Mouse (Mus musculus): ENCODE measurements around the gene Hsd17b12.

Hsd17b12 gene

GRCm38 (mm10) chr2:94001918-94002317 is 155.8 kb downstream of the Hsd17b12 start:
- no peak for DNase-seq (ENCODE audit: low read depth, low spot score)
- Histone ChIP-seq H3K27me3 (ENCODE audit: control insufficient read depth, insufficient read depth, low read length, poor library complexity, severe bottlenecking) (no peaks in the 10 kb centered on the region), H3K36me3 (ENCODE audit: control insufficient read depth, insufficient read depth, low read length, poor library complexity, severe bottlenecking) (peaks cover 19% of the 10 kb centered on the region)

- no peak for DNase-seq (ENCODE audit: low read depth, low spot score)
- no peaks in the 10 kb centered on the region for H3K27me3 ChIP-seq (ENCODE audit: control insufficient read depth, insufficient read depth, low read length, poor library complexity, severe bottlenecking)
- peaks cover 15% of the 10 kb centered on the region for H3K36me3 ChIP-seq (ENCODE audit: control insufficient read depth, insufficient read depth, low read length, poor library complexity, severe bottlenecking)
These were observed 156.4 kb downstream of the Hsd17b12 start for GRCm38 (mm10) chr2:94001411-94001810.

- Histone ChIP-seq H3K27me3 (ENCODE audit: control insufficient read depth, insufficient read depth, low read length, poor library complexity, severe bottlenecking) (no peaks in the 10 kb centered on the region), H3K36me3 (ENCODE audit: control insufficient read depth, insufficient read depth, low read length, poor library complexity, severe bottlenecking) (peaks cover 15% of the 10 kb centered on the region; the same call in 1 of the 2 replicates)
- no peak for DNase-seq (ENCODE audit: low read depth, low spot score)
These were observed 161.5 kb downstream of the Hsd17b12 start, which contains the start of gene Gm27027 for GRCm38 (mm10) chr2:93996254-93996653. TSS of gene Gm27027 (minus strand) at chr2:93996354.

- DNase-seq (ENCODE audit: low read depth, low spot score): no peak
- H3K36me3 ChIP-seq (ENCODE audit: control insufficient read depth, insufficient read depth, low read length, poor library complexity, severe bottlenecking): peaks cover 13% of the 10 kb centered on the region; the same call in 1 of the 2 replicates
- no peaks in the 10 kb centered on the region for H3K27me3 ChIP-seq (ENCODE audit: control insufficient read depth, insufficient read depth, low read length, poor library complexity, severe bottlenecking)
These were observed 165.0 kb downstream of the Hsd17b12 start for GRCm38 (mm10) chr2:93992810-93993209.

GRCm38 (mm10) chr2:93992259-93992658 is 165.5 kb downstream of the Hsd17b12 start:
- DNase-seq (ENCODE audit: low read depth, low spot score): no peak
- H3K27me3 ChIP-seq (ENCODE audit: control insufficient read depth, insufficient read depth, low read length, poor library complexity, severe bottlenecking): no peaks in the 10 kb centered on the region
- H3K36me3 ChIP-seq (ENCODE audit: control insufficient read depth, insufficient read depth, low read length, poor library complexity, severe bottlenecking): peaks cover 13% of the 10 kb centered on the region; the same call in 1 of the 2 replicates

- H3K27me3 ChIP-seq (ENCODE audit: control insufficient read depth, insufficient read depth, low read length, poor library complexity, severe bottlenecking): no peaks in the 10 kb centered on the region
- H3K36me3 ChIP-seq (ENCODE audit: control insufficient read depth, insufficient read depth, low read length, poor library complexity, severe bottlenecking): peaks cover 13% of the 10 kb centered on the region; the same call in 1 of the 2 replicates
- DNase-seq (ENCODE audit: low read depth, low spot score): no peak
These were observed 166.4 kb downstream of the Hsd17b12 start for GRCm38 (mm10) chr2:93991336-93991735.

GRCm38 (mm10) chr2:93988440-93988839 is 169.3 kb downstream of the Hsd17b12 start:
- no peaks in the 10 kb centered on the region for H3K27me3 ChIP-seq (ENCODE audit: control insufficient read depth, insufficient read depth, low read length, poor library complexity, severe bottlenecking)

More at GRCm38 (mm10) chr2:93988440-93988839, 169.3 kb downstream of the Hsd17b12 start:
- no peak for DNase-seq (ENCODE audit: low read depth, low spot score)
- H3K36me3 ChIP-seq (ENCODE audit: control insufficient read depth, insufficient read depth, low read length, poor library complexity, severe bottlenecking): peaks cover 6% of the 10 kb centered on the region; the same call in 1 of the 2 replicates
